Mouse (Mus musculus): ENCODE results near the gene Ugp2.
"Not testable (repeated sequence)": the region's sequence is repeated elsewhere in the genome, so short reads cannot be mapped to it uniquely, and the experiment has no call there.

The Ugp2 gene

GRCm38 (mm10) chr11:21332639-21333295 lies 38.2 kb downstream of the Ugp2 start:
- DNase-seq = no peak

GRCm38 (mm10) chr11:21328141-21328540 lies 42.9 kb downstream of the Ugp2 start:
- DNase-seq = no peak

- DNase-seq = peak; percentile 56
Measured at GRCm38 (mm10) chr11:21327486-21327885, 43.5 kb downstream of the Ugp2 start.

- no peak for DNase-seq
Measured at GRCm38 (mm10) chr11:21326770-21327169, 44.2 kb downstream of the Ugp2 start.

GRCm38 (mm10) chr11:21325781-21326180 lies 45.2 kb downstream of the Ugp2 start:
- DNase-seq = no peak

GRCm38 (mm10) chr11:21322349-21322748 lies 48.7 kb downstream of the Ugp2 start:
- no peak for DNase-seq

- DNase-seq = peak; percentile 26
Measured at GRCm38 (mm10) chr11:21321577-21321976, 49.4 kb downstream of the Ugp2 start.

- DNase-seq = peak; percentile 35
Measured at GRCm38 (mm10) chr11:21313922-21314657, 56.9 kb downstream of the Ugp2 start.

GRCm38 (mm10) chr11:21309516-21309915 lies 61.5 kb downstream of the Ugp2 start:
- DNase-seq = no peak

- peak; percentile 45 for DNase-seq
Measured at GRCm38 (mm10) chr11:21308119-21308518, 62.9 kb downstream of the Ugp2 start.

GRCm38 (mm10) chr11:21307078-21307668 lies 63.8 kb downstream of the Ugp2 start:
- DNase-seq = peak; percentile 20

- no peak for DNase-seq
Measured at GRCm38 (mm10) chr11:21303619-21304018, 67.4 kb downstream of the Ugp2 start.

- DNase-seq = no peak
Measured at GRCm38 (mm10) chr11:21295486-21295885, 75.5 kb downstream of the Ugp2 start.

- DNase-seq = not testable (repeated sequence)
Measured at GRCm38 (mm10) chr11:21288153-21288552, 82.8 kb downstream of the Ugp2 start.

GRCm38 (mm10) chr11:21286391-21286790 lies 84.6 kb downstream of the Ugp2 start:
- no peak for DNase-seq

GRCm38 (mm10) chr11:21276151-21276550 lies 94.8 kb downstream of the Ugp2 start:
- no peak for DNase-seq

Measured in lung, postnatal 36 days (tissue).